Mouse (Mus musculus) heart, embryonic 10.5 days (tissue): ENCODE measurements at regions not wholly inside any gene's neighbourhood (a gene's known extent, or its start where the extent isn't known, plus 50 kb on each side); places are given as distances from the start of the nearest gene placed in this dataset.

ENCODE experiments used
- DNase-seq: peaks from one replicate; pipeline ENCODE4 v3.0.0-alpha.2; 2017; ENCODE audit warnings: low spot score
- H3K27ac ChIP-seq: fragments of 300-500 bp; sonication (generic); 2 replicates; pipeline ENCODE4 v1.5.1; 2016; ENCODE audit warnings: mild to moderate bottlenecking
- H3K27me3 ChIP-seq: fragments of 300-500 bp; sonication (generic); 2 replicates; pipeline ENCODE4 v1.6.1; 2016; ENCODE audit warnings: mild to moderate bottlenecking; ENCODE audit not compliant: poor library complexity, insufficient read depth, severe bottlenecking
- H3K36me3 ChIP-seq: fragments of 300-500 bp; sonication (generic); 2 replicates; pipeline ENCODE4 v1.6.1; 2016; ENCODE audit warnings: mild to moderate bottlenecking, moderate library complexity
- H3K4me1 ChIP-seq: fragments of 300-500 bp; sonication (generic); 2 replicates; pipeline ENCODE4 v1.6.1; 2016; ENCODE audit warnings: mild to moderate bottlenecking
- H3K4me3 ChIP-seq: fragments of 300-500 bp; sonication (generic); 2 replicates; pipeline ENCODE4 v1.5.1; 2016; ENCODE audit warnings: mild to moderate bottlenecking, moderate library complexity
- H3K9me3 ChIP-seq: fragments of 300-500 bp; sonication (generic); 2 replicates; pipeline ENCODE4 v1.6.1; 2016; ENCODE audit warnings: mild to moderate bottlenecking, moderate library complexity
- WGBS: fragments of 180-500 bp; shearing (Covaris S2); methylation state at CpG from one replicate; pipeline ENCODE4 v1.1.7; 2016; 5-methylcytosine and 5-hydroxymethylcytosine counted together

DNA sequence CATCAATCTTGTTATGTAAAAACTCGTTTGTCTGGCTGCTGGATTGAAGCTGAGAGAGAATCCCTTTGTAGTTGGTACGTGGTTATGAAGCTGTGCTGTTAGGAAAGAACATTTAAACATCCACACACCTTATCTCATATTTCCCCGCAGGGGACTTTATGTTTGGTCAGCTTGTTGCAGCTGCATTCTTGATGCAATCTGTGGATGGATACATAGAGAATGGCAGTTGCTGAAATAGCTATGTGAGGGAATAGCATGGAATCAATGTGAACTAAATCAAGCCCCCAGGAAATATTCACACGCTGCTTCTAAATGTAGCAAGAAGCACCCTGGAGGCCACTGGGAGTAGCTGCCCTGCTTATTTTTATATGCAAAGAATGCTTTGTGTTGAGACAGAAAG is 236.3 kb downstream of the Arl4a start:
- no peak overlapping the region for H3K27ac ChIP-seq
- no peaks in the 10 kb centered on the region for H3K27me3 ChIP-seq
- H3K9me3 ChIP-seq = no peaks in the 10 kb centered on the region
- WGBS = 64% methylated on average over 4 of the region's 4 CpGs
- H3K4me3 ChIP-seq = no peak overlapping the region
- H3K36me3 ChIP-seq = no peaks in the 10 kb centered on the region
- no peaks in the 10 kb centered on the region for H3K4me1 ChIP-seq
- DNase-seq = no peak

DNA sequence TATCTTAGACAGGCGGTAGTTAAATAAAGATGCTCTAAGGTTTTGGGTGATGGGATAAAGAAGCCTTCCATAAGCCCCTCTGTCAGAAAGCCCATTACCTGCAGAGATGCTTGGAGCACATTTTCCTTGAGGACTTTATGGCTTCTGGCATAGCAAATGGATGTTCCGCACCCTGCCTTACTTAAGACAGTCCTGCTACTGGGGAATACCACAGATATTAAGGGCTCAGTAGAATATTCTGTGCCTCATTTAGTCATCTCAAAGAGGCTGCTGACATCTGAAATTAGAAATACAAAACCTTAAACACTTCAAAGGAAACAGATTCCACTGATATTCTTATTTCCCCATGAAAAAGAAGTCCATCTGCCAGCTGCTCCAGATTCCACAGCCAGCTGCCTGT is 240.0 kb downstream of the Arl4a start:
- Histone ChIP-seq H3K4me3 (no peak overlapping the region), H3K9me3 (no peaks in the 10 kb centered on the region), H3K27ac (no peak overlapping the region), H3K4me1 (no peaks in the 10 kb centered on the region), H3K27me3 (no peaks in the 10 kb centered on the region), H3K36me3 (no peaks in the 10 kb centered on the region)
- DNase-seq = no peak
- WGBS = 94% methylated on average over 2 of the region's 2 CpGs

DNA sequence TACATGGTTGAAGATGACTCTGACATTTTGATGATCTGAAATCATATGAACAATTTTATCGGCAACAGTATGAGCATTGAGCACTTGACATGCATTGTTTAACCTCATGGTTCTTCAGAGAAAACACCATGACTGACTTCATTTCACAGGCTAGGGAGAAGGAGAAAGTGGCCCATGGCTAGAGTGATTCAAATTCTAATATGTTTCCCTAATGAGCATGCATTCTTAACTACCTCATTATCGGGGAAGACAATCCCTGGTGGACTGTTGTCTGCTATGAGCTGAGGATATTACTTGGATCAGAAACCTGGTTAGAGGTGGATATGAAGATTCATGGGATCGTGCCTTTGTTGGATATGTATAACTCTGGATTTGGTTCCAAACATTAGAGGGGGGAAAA is 240.9 kb downstream of the Arl4a start:
- no peak for DNase-seq
- H3K27ac ChIP-seq = no peak overlapping the region
- no peaks in the 10 kb centered on the region for H3K9me3 ChIP-seq
- no peaks in the 10 kb centered on the region for H3K27me3 ChIP-seq
- no peak overlapping the region for H3K4me3 ChIP-seq
- H3K36me3 ChIP-seq = no peaks in the 10 kb centered on the region
- WGBS = 81% methylated on average over 3 of the region's 3 CpGs
- H3K4me1 ChIP-seq = no peaks in the 10 kb centered on the region

DNA sequence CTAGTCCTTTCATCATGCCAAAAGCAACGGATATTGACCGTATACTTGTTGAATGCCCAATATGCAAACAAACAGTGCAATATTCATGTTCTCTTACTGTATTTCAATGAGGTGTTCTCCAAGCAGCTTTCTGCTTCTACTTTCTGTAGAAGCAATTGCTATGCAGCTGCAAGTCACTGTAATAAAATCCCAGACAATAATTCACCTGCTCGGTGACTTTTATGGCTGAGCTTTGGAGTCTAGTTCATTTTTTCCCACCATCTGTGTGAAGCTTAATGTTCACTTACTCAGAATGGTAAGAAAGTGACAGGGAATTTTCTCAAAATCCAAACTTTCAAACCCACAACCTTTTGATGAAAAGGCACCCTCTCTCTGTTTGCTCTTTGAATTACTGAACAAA is 252.8 kb downstream of the Arl4a start:
- no peak for DNase-seq
- WGBS = 87% methylated on average over 3 of the region's 3 CpGs
- Histone ChIP-seq H3K4me3 (no peak overlapping the region), H3K36me3 (no peaks in the 10 kb centered on the region), H3K27ac (no peak overlapping the region), H3K27me3 (no peaks in the 10 kb centered on the region), H3K9me3 (no peaks in the 10 kb centered on the region), H3K4me1 (no peaks in the 10 kb centered on the region)

DNA sequence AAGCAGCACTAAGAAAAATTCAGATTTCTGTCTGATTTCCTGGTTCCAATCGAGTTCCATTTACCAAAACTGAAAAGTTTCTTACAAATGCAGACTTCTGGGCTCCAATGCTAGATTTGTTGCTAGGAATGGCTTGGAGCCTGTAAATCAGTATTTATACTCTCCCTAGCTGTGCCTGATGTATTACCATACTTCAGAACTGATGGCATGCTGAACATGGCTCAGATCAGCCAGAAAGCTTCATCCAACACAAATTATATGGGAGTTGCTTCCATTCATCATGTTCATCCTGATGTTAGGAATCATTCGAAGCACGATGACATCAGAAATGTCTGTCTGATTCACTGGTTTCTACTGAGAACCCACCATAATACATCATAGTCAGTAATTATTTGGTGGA is 253.3 kb downstream of the Arl4a start:
- 79% methylated on average over 3 of the region's 3 CpGs for WGBS

DNA sequence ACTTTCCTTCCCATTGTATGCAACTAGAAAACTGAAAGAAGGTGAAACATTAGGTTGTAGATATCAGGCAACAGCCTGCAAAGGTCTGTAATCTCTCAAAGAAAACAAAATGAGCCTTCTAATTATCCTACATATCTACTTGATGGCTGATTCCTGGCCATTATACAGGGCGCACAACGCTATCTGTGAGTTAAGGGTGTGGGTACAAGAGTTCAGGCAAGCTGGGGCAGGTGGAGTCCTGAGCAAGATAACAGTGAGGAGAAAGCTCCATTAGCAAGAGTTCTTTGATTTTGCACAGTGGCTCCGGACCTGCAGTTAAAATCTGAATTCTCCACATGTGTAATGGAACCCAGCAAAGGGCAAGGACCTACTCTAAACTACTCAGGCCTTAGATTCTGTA is 261.7 kb downstream of the Arl4a start:
- Histone ChIP-seq H3K4me1 (0 out of 2 replicates have a peak, but pooled peaks cover 2% of the 10 kb centered on the region), H3K27me3 (no peaks in the 10 kb centered on the region), H3K27ac (no peak overlapping the region), H3K9me3 (no peaks in the 10 kb centered on the region), H3K36me3 (no peaks in the 10 kb centered on the region), H3K4me3 (no peak overlapping the region)
- 46% methylated on average over 3 of the region's 3 CpGs for WGBS
- DNase-seq = no peak

More for the DNA sequence above, 253.3 kb downstream of the Arl4a start:
- Histone ChIP-seq H3K9me3 (no peaks in the 10 kb centered on the region), H3K27me3 (no peaks in the 10 kb centered on the region), H3K27ac (no peak overlapping the region), H3K4me1 (no peaks in the 10 kb centered on the region), H3K4me3 (no peak overlapping the region), H3K36me3 (no peaks in the 10 kb centered on the region)
- no peak for DNase-seq

DNA sequence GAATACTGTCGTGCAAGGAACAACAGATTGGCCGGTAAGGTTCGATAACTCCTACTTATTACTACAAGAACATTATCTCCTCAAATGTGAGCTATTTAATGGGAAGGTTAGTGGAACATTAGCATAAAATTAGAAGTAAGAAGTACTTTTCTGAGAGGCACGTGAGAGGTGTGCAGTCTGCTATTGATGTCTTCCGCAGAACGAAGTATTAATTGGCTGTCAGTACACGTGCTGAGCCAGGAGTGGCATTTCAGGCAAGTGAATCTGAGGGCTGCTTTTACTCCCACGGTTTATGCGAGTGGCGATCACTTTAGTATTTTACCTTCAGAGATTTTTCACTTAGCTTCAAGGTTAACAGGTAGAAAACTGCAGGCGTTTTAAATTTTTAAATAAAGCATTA is 270.8 kb downstream of the Arl4a start:
- DNase-seq = no peak
- no peaks in the 10 kb centered on the region for H3K9me3 ChIP-seq
- H3K4me1 ChIP-seq = no peaks in the 10 kb centered on the region
- WGBS = 84% methylated on average over 11 of the region's 11 CpGs
- no peak overlapping the region for H3K4me3 ChIP-seq
- H3K27ac ChIP-seq = no peak overlapping the region
- no peaks in the 10 kb centered on the region for H3K27me3 ChIP-seq
- H3K36me3 ChIP-seq = no peaks in the 10 kb centered on the region

DNA sequence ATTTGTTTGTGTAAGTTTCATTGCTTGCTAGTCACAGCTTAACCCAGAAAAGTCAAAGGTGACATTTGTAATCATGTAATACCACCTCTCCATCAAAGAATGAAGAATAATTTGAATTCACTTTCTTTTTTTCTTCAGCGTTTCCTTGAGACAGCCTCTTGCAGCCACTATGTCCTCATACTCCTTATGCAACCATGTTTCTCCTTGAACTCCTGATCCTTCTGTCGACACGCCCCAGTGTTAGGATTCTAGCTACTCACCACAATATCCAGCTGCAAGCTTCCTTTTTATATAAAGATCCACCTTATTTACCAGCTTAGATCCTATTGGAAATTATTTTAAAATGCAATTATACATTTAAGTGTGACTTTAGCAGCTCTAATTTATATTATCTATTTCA is 274.3 kb downstream of the Arl4a start:
- Histone ChIP-seq H3K27me3 (no peaks in the 10 kb centered on the region), H3K27ac (no peak overlapping the region), H3K4me1 (0 out of 2 replicates have a peak, but pooled peaks cover 6% of the 10 kb centered on the region), H3K9me3 (no peaks in the 10 kb centered on the region), H3K36me3 (no peaks in the 10 kb centered on the region), H3K4me3 (no peak overlapping the region)
- 70% methylated on average over 3 of the region's 3 CpGs for WGBS
- DNase-seq = no peak

DNA sequence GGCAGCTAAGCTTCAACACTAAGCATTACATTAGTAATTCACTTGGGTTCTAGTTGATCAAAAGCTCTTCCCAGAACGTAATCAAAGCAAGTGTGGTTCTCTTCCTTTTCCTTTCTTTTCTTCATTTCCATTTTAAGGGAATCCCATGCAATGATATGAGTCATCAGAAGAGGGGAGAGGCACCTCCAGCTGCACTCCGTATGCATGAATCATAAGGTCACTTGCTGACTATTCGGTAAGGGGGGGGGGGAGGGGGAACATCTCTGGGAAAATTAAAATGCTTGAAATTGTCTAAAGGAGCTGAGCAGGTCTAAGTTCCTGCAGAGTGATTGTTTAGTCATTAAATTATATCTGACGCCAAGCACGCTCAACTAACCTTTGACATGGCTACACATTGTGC is 275.9 kb downstream of the Arl4a start:
- Histone ChIP-seq H3K36me3 (no peaks in the 10 kb centered on the region), H3K27ac (no peak overlapping the region), H3K27me3 (no peaks in the 10 kb centered on the region), H3K4me1 (0 out of 2 replicates have a peak, but pooled peaks cover 6% of the 10 kb centered on the region), H3K9me3 (no peaks in the 10 kb centered on the region), H3K4me3 (no peak overlapping the region)
- no peak for DNase-seq
- WGBS = 65% methylated on average over 5 of the region's 5 CpGs

DNA sequence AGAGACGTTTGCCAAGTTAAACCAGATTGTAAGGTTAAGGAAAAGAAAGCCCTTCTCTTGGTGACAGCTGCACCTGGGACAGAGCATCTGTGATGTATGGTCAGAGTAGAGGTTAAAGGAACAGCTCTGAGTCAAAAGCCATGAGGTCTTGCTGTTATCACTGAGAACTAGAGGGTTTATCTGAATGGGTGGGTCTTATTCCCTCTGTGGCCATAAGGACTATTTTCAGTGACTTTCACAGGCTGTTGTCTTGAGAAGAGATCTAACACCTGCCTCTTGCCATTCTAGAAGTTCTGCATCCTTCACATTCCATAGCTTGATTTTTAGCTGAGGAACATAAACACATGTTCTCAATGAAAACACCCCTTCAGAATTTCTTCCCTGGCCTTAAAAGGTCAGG is 276.5 kb downstream of the Arl4a start:
- Histone ChIP-seq H3K9me3 (no peaks in the 10 kb centered on the region), H3K27ac (no peak overlapping the region), H3K4me3 (no peak overlapping the region), H3K4me1 (0 out of 2 replicates have a peak, but pooled peaks cover 6% of the 10 kb centered on the region), H3K27me3 (no peaks in the 10 kb centered on the region), H3K36me3 (no peaks in the 10 kb centered on the region)
- 51% methylated on average over 1 of the region's 1 CpGs for WGBS
- no peak for DNase-seq

DNA sequence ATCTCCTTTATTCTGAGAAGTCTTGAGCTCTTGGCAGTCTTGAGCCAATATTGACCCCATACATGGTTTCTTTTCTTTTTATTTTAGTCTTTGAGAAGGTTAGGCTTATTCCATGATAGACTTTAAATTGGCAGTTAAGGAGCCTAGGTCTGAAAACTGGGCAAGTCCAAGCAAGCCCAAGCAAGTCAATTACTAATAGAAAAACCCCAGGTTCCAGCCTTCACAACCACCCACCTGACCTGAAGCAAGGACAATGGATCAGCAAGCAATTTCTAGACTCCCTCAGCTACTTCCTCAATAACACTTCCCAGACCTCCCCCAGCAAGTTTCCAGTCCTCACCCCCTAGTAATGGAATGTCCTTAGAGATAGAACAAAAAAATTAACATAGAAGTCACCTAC is 279.9 kb downstream of the Arl4a start:
- no peak overlapping the region for H3K27ac ChIP-seq
- H3K4me3 ChIP-seq = no peak overlapping the region
- DNase-seq = no peak
- no peaks in the 10 kb centered on the region for H3K9me3 ChIP-seq
- H3K27me3 ChIP-seq = no peaks in the 10 kb centered on the region
- H3K4me1 ChIP-seq = 0 out of 2 replicates have a peak, but pooled peaks cover 6% of the 10 kb centered on the region
- H3K36me3 ChIP-seq = no peaks in the 10 kb centered on the region

DNA sequence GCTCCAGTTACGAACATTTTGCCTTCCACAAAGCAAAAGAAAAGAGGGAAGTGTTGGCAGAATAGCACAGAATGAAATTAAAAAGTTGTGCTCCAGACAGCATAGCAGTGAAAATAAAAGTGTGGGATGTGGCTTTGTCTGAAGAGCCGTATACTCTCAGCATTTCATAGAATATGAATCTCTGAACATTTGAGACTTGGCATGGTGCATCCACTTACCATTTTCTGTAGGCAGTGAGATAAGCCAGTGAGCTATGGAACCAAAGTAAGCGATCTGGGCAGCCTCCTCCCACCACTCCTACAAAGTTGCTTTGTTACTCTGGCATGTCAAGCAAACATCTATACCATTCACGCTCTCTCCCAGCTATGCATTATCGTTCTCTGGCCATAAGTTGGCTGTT is 286.0 kb downstream of the Arl4a start:
- no peaks in the 10 kb centered on the region for H3K27me3 ChIP-seq
- H3K36me3 ChIP-seq = no peaks in the 10 kb centered on the region
- whole genome bisulfite sequencing = 85% methylated on average over 5 of the region's 5 CpGs
- no peak overlapping the region for H3K27ac ChIP-seq
- H3K9me3 ChIP-seq = no peaks in the 10 kb centered on the region
- DNase-seq = no peak
- no peaks in the 10 kb centered on the region for H3K4me1 ChIP-seq
- H3K4me3 ChIP-seq = no peak overlapping the region

DNA sequence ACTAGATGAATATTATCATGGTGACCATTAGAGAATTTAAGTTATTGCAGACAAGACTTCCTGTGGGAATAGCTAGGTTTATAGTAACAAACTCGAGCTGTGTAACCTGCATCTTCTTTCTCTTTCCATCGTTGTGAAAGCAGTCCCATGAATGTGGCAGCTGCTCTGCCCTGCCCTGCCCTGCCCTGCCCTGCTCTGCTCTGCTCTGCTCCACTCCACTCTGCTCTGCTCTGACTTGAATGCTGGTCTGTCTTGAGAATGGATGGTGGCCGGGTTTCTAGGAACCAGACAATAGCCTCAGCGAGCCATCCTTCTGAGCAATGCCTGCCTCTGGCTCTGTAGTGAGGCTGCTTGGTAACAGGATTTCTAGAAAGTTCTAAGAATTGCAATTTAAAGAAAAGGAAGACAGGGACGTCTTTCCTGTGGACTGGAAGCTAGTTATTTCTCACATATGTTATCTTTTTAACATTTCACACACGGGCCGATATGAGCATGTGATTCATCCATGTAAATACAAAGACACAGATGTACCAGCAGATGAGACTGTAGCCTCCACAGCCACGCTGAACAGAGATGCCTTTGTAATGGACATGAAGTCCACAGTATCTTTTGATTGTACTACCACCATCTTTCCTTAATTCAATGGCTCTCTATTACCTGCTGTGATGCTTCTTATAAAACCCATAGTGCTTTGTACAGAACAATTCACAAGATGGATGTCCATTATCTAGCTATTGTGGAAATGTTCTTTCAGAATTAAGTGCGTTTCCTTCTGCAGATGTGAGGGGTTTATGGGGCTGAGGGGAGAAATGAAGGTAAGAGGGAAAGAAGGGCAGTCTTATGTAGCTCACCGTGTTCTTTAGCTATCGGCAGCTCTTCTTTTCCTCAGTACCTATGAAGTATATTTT is 295.4 kb downstream of the Arl4a start:
- WGBS = 73% methylated on average over 11 of the region's 11 CpGs
- no peak for DNase-seq
- Histone ChIP-seq H3K9me3 (no peaks in the 10 kb centered on the region), H3K27me3 (no peaks in the 10 kb centered on the region), H3K36me3 (no peaks in the 10 kb centered on the region), H3K4me1 (no peaks in the 10 kb centered on the region), H3K27ac (no peak overlapping the region), H3K4me3 (no peak overlapping the region)
